Mouse (Mus musculus) cerebellum, postnatal 4 days (tissue): ENCODE data around the gene Gm21304.
"Not testable (repeated sequence)": the region's sequence is repeated elsewhere in the genome, so short reads cannot be mapped to it uniquely, and the experiment has no call there.

Source experiments
- DNase-seq, 2 experiments: peaks; one replicate each; pipeline ENCODE4 v3.0.0; 2022; ENCODE audit warnings: low spot score in 2 of 2, mixed read lengths in 1 of 2

Gm21304 gene

GRCm38 (mm10) chr10:104168215-104168614 is at the start of gene Gm21304:
Gene Gm21304 (plus strand): TSS chr10:104168515.
- not testable (repeated sequence) for DNase-seq

DNA sequence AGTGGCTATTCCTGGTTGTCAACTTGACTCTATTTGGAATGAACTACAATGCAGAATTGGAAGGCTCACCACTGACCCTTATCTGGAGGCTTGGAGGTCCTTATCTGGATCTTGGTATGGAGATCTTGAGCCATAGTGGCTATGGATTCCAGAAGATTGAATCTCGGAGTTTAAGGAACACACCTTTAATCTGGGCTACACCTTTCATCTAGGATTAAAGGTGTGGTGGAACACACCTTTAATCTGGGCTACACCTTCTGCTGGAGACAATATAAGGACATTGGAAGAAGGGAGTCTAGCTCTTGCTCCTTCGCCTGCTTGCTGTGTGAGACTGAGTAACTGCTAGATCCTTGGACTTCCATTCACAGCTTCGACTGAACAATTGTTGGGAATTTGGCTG is 25.6 kb upstream of the Gm21304 start, which contains the start of gene Gm21293:
Gm21293 (plus strand) TSS at position 301 of the 400 bp plus-strand sequence.
- DNase-seq: not testable (repeated sequence)

DNA sequence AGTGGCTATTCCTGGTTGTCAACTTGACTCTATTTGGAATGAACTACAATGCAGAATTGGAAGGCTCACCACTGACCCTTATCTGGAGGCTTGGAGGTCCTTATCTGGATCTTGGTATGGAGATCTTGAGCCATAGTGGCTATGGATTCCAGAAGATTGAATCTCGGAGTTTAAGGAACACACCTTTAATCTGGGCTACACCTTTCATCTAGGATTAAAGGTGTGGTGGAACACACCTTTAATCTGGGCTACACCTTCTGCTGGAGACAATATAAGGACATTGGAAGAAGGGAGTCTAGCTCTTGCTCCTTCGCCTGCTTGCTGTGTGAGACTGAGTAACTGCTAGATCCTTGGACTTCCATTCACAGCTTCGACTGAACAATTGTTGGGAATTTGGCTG is 17.1 kb upstream of the Gm21304 start, which contains the start of gene Gm6763:
Gm6763 (plus strand) TSS at position 301 of the 400 bp plus-strand sequence.
- DNase-seq: not testable (repeated sequence)

GRCm38 (mm10) chr10:104159706-104160105 is 8.6 kb upstream of the Gm21304 start, which contains the start of gene Gm8764:
Gene Gm8764 (plus strand): TSS chr10:104160006.
- not testable (repeated sequence) for DNase-seq

GRCm38 (mm10) chr10:104176724-104177123 is 8.4 kb downstream of the Gm21304 start, which contains the start of gene Gm21312:
Gene Gm21312 (plus strand): TSS chr10:104177024.
- DNase-seq: not testable (repeated sequence)

DNA sequence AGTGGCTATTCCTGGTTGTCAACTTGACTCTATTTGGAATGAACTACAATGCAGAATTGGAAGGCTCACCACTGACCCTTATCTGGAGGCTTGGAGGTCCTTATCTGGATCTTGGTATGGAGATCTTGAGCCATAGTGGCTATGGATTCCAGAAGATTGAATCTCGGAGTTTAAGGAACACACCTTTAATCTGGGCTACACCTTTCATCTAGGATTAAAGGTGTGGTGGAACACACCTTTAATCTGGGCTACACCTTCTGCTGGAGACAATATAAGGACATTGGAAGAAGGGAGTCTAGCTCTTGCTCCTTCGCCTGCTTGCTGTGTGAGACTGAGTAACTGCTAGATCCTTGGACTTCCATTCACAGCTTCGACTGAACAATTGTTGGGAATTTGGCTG is 16.9 kb downstream of the Gm21304 start, which contains the start of gene Gm20765:
Gm20765 (plus strand) TSS at position 301 of the 400 bp plus-strand sequence.
- not testable (repeated sequence) for DNase-seq

DNA sequence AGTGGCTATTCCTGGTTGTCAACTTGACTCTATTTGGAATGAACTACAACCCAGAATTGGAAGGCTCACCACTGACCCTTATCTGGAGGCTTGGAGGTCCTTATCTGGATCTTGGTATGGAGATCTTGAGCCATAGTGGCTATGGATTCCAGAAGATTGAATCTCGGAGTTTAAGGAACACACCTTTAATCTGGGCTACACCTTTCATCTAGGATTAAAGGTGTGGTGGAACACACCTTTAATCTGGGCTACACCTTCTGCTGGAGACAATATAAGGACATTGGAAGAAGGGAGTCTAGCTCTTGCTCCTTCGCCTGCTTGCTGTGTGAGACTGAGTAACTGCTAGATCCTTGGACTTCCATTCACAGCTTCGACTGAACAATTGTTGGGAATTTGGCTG is 25.4 kb downstream of the Gm21304 start, which contains the start of gene Gm4340:
Gm4340 (plus strand) TSS at position 301 of the 400 bp plus-strand sequence.
- DNase-seq: not testable (repeated sequence)

DNA sequence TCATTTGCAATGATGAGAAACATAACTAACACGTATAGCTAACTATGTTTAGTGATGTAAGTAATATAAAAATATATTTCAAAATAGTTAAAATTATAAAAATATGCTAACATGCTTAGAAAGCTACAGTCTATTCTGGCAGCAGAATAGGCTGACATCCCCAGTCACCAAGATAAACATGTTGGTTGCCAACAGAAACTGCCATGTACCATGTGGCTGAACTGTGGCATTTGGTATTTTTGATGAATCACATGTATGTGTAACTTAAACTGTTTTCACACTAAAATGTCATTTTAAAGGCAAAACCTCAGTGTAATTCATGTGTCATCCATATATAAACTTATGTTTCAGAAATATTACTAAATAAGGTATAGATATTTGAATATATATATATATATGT is 41.3 kb downstream of the Gm21304 start:
- DNase-seq: no peak

DNA sequence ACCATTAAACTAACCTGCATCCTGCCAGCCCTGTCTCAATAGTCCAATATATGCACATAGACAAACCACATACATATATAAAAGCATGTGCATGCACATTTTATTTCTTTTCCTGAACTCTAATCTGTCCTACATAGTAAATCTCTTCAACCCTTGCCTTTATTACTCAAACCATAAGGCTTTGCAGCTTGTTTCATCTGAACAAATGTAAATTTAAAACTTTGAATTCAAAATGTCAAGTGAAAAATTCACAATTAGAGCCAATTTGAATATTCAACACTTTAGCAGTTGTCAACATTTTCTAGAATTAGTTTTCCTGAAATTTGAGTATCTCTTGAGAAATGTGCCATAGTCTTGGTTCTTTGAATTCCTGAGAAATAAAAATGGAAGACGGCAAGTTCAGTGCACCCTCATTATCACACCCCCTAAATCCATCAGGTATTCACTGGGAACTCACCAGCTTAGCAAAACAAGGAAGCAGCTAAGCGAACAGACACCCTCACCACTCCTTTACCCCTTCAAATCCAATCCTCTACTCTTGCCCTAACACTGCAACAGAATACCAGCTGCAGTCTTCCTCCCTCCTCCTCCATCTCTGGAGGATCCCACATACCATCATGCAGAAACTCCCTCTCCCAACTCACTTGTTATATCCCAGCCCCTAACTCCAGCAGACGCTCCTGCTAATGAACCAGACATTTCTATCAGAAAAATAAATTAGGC is 42.1 kb downstream of the Gm21304 start:
- no peak for DNase-seq

GRCm38 (mm10) chr10:104214527-104214926 is 46.2 kb downstream of the Gm21304 start:
- no peak for DNase-seq
